Mouse (Mus musculus): ENCODE data around the gene Zfp592.

GRCm38 (mm10) chr7:81025751-81026150, 32.3 kb downstream of the Zfp592 start:
- TF ChIP-seq EP300 (IDR thresholded peaks at IDR 0.05) (no peak), CTCF (IDR thresholded peaks at IDR 0.05) (no peak)

Measured in lung, postnatal 0 days (tissue).